26 mouse cellular contexts compared by ENCODE assay signal in the genomic region with DNA sequence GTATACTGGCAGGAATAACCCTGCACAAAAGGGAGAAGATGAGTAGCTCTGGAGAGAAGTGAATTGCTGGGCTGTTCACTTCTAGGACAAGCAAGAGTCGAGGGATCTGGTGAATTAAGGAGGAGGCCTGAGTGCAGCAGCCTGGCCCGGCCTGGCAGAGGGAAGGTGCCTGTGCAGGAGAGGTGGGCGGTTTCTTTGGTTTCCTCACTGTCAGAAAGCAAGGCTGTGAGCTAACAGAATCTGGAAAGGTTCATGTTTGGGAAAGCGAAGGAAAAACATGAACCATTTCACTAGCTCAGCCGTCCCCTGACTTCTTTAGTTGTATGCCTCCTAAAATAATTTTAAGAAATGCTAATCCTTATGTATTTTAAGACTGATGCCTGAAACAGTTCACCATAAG. TPM values are rescaled to one million over a fixed set of nuclear protein-coding genes. Genes with fewer than 3 reads are reported as not detected.
A peak's percentile ranks its signal among the peaks of the same experiment; 100 is the strongest.
DNase-seq lines count a peak whose midpoint lies in the region; ATAC-seq and TF ChIP-seq lines count a peak whose summit lies in the region.
"Had no signal": no experiment of that assay in that cellular context is flagged by ENCODE, and none has a peak within 500 bp of the region (broad histone marks: within the 10 kb centered on the region; RNA-seq: fewer than 3 reads in every experiment).

No protein-coding gene starts in this region.

- TF ChIP-seq CTCF in left cerebral cortex, adult 2 months (IDR thresholded peaks at IDR 0.05): no peak

- H3K4me3 ChIP-seq in left cerebral cortex, adult 2 months: no peak overlapping the region
- H3K4me3 ChIP-seq in limb, embryonic 15.5 days: no peak overlapping the region
- H3K4me3 ChIP-seq in limb, embryonic 10.5 days: no peak overlapping the region
- H3K4me3 ChIP-seq: embryonic facial prominence, embryonic 12.5 days; embryonic facial prominence, embryonic 15.5 days; heart, adult 2 months; heart, embryonic 10.5 days; heart, embryonic 13.5 days; hindbrain, embryonic 12.5 days; hindbrain, embryonic 15.5 days had no signal

- H3K36me3 ChIP-seq in limb, embryonic 15.5 days: no peaks in the 10 kb centered on the region
- no peaks in the 10 kb centered on the region for H3K36me3 ChIP-seq in limb, embryonic 10.5 days
- H3K36me3 ChIP-seq: embryonic facial prominence, embryonic 12.5 days; embryonic facial prominence, embryonic 15.5 days; heart, embryonic 10.5 days; heart, embryonic 13.5 days; hindbrain, embryonic 12.5 days; hindbrain, embryonic 15.5 days had no signal

- no peak overlapping the region for H3K9ac ChIP-seq in limb, embryonic 15.5 days
- H3K9ac ChIP-seq: embryonic facial prominence, embryonic 12.5 days; embryonic facial prominence, embryonic 15.5 days; forebrain, postnatal 0 days; heart, embryonic 13.5 days; hindbrain, embryonic 12.5 days; hindbrain, embryonic 15.5 days had no signal

- 58% methylated on average over 5 of the region's 5 CpGs for WGBS in limb, embryonic 15.5 days
- WGBS in limb, embryonic 10.5 days: 80% methylated on average over 5 of the region's 5 CpGs

- no peaks in the 10 kb centered on the region for H3K9me3 ChIP-seq in limb, embryonic 15.5 days
- no peaks in the 10 kb centered on the region for H3K9me3 ChIP-seq in limb, embryonic 10.5 days (replicated peaks)
- H3K9me3 ChIP-seq: embryonic facial prominence, embryonic 12.5 days; embryonic facial prominence, embryonic 15.5 days; heart, embryonic 10.5 days; heart, embryonic 13.5 days; hindbrain, embryonic 12.5 days; hindbrain, embryonic 15.5 days had no signal

- H3K4me1 ChIP-seq in limb, embryonic 15.5 days: no peaks in the 10 kb centered on the region
- no peaks in the 10 kb centered on the region for H3K4me1 ChIP-seq in limb, embryonic 10.5 days
- H3K4me1 ChIP-seq: embryonic facial prominence, embryonic 12.5 days; embryonic facial prominence, embryonic 15.5 days; heart, embryonic 10.5 days; heart, embryonic 13.5 days; hindbrain, embryonic 12.5 days; hindbrain, embryonic 15.5 days had no signal

- H3K4me2 ChIP-seq in limb, embryonic 15.5 days: no peak overlapping the region
- H3K4me2 ChIP-seq: embryonic facial prominence, embryonic 12.5 days; embryonic facial prominence, embryonic 15.5 days; heart, embryonic 13.5 days; hindbrain, embryonic 12.5 days; hindbrain, embryonic 15.5 days had no signal

- ATAC-seq in frontal cortex, adult (ENCODE audit: low TSS enrichment): peak; percentile 93
- no peak for ATAC-seq in limb, embryonic 15.5 days (ENCODE audit: insufficient number of reproducible peaks, low FRiP score, low TSS enrichment, low read depth)
- ATAC-seq: activated CD4-positive, CD25-positive, alpha-beta regulatory T cell, adult 4 months; forebrain, embryonic 14.5 days; forebrain, postnatal 0 days had no signal

- intact Hi-C loops in left cerebral cortex, adult 2 months (cut with DNase I): no loop called here

- no peaks in the 10 kb centered on the region for H3K27me3 ChIP-seq in limb, embryonic 15.5 days
- H3K27me3 ChIP-seq in limb, embryonic 10.5 days (ENCODE audit: low read depth, poor library complexity, severe bottlenecking): no peaks in the 10 kb centered on the region
- H3K27me3 ChIP-seq: embryonic facial prominence, embryonic 12.5 days; embryonic facial prominence, embryonic 15.5 days; heart, embryonic 13.5 days; hindbrain, embryonic 12.5 days; hindbrain, embryonic 15.5 days had no signal

- DNase-seq in frontal cortex, postnatal 14 days (ENCODE audit: low spot score in 2 of 2): no peak
- DNase-seq in left cerebral cortex, adult 2 months (ENCODE audit: extremely low spot score in 1 of 2, low spot score in 2 of 2): no peak
- DNase-seq in left cerebral cortex, adult 11 months (ENCODE audit: low spot score): no peak
- no peak for DNase-seq in limb, embryonic 10.5 days (ENCODE audit: low spot score)
- peak; percentile 12 to 15 for DNase-seq in right cerebral cortex, adult 2 months (ENCODE audit: low spot score in 2 of 2)
- no peak for DNase-seq in right cerebral cortex, postnatal 25 days
- DNase-seq: adrenal gland, adult 8-10 months; adrenal gland, postnatal 36 days; cerebellum, adult 11 months; cerebellum, adult 2 months; cerebellum, adult 9-11 months; cerebellum, postnatal 25 days; forebrain, postnatal 0 days; gastrocnemius, postnatal 25 days; heart, adult 2 months; heart, postnatal 14 days had no signal

- H3K27ac ChIP-seq in left cerebral cortex, adult 2 months: peak overlapping the region; percentile 40; the same call in 1 of the 2 replicates
- 0 out of 2 replicates have a peak overlapping the region, but pooled peaks have one; percentile 4 for H3K27ac ChIP-seq in limb, embryonic 15.5 days
- H3K27ac ChIP-seq in limb, embryonic 10.5 days: no peak overlapping the region
- H3K27ac ChIP-seq: embryonic facial prominence, embryonic 12.5 days; embryonic facial prominence, embryonic 15.5 days; heart, adult 2 months; heart, embryonic 10.5 days; heart, embryonic 13.5 days; hindbrain, embryonic 12.5 days; hindbrain, embryonic 15.5 days had no signal

RNA-seq across cellular contexts. Expression of a gene that starts 59.6 kb away (rescaled TPM):
- 10 to 100 TPM; 35.7 to 38.5 TPM for total RNA-seq in left cerebral cortex, adult 2 months (2021)
- polyA plus RNA-seq in limb, embryonic 15.5 days (2015; fragmentation: Nextera tagmentation; extraction: Ambion mirVana): 52.2 and 55.3 TPM in 2 replicates
- polyA plus RNA-seq in limb, embryonic 10.5 days (2016; fragmentation: Nextera tagmentation; extraction: Ambion mirVana): 49.5 and 54.3 TPM in 2 replicates

Comparison
In these comparisons a context has a peak if more than half of its experiments do, and no peak if none do; other contexts are left out.
1. DNase-seq: peak in right cerebral cortex, adult 2 months (2 of 2); none in frontal cortex, postnatal 14 days (0 of 2), left cerebral cortex, adult 2 months (0 of 2), left cerebral cortex, adult 11 months (single experiment), limb, embryonic 10.5 days (single experiment) and right cerebral cortex, postnatal 25 days (single experiment).